ENCODE assay signal across 17 mouse cellular contexts in the genomic region with DNA sequence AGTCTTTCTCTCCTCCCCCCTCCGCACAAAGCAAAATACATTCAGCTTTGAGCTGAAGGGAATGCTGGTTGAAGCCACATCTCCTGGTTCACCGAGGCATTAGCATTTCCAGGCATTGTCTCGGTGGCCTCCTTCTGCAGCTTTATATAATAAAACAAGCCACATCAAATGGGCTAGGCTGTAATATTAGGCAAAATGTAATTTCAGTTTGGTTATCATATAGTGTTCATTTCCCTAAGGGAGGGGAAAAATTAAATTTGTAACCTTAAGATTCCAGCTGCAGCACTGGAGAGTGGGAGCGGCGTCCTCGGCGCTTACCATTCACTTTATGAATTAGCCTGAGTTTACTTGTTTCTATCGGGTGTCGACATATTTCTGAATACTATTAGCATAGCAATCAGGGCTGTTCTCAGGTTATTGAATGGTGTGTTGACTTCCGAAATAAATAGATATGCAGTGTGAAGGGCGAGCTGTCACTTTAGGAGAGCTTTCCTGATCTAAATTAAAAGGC.
DNase-seq lines count a peak whose midpoint lies in the region; ATAC-seq lines count a peak whose summit lies in the region.
"Had no signal": no experiment of that assay in that cellular context is flagged by ENCODE, and none has a peak within 500 bp of the region (broad histone marks: within the 10 kb centered on the region; RNA-seq: fewer than 3 reads in every experiment).

No protein-coding gene starts in this region.

- H3K9me3 ChIP-seq in forebrain, embryonic 11.5 days (ENCODE audit: control insufficient read depth, low read length) = no peaks in the 10 kb centered on the region
- H3K9me3 ChIP-seq in forebrain, embryonic 10.5 days = no peaks in the 10 kb centered on the region
- H3K9me3 ChIP-seq in hindbrain, embryonic 10.5 days = no peaks in the 10 kb centered on the region
- H3K9me3 ChIP-seq in midbrain, embryonic 12.5 days = no peaks in the 10 kb centered on the region
- H3K9me3 ChIP-seq: embryonic facial prominence, embryonic 12.5 days; kidney, embryonic 15.5 days; limb, embryonic 12.5 days had no signal

- H3K4me1 ChIP-seq in forebrain, embryonic 11.5 days (replicated peaks; ENCODE audit: control insufficient read depth, insufficient read depth, low read length) = no peaks in the 10 kb centered on the region
- peaks cover 25% of the 10 kb centered on the region for H3K4me1 ChIP-seq in forebrain, embryonic 10.5 days
- peaks cover 32% of the 10 kb centered on the region for H3K4me1 ChIP-seq in hindbrain, embryonic 10.5 days (replicated peaks)
- peaks cover 24% of the 10 kb centered on the region for H3K4me1 ChIP-seq in midbrain, embryonic 12.5 days
- H3K4me1 ChIP-seq: embryonic facial prominence, embryonic 12.5 days; kidney, embryonic 15.5 days; limb, embryonic 12.5 days had no signal

- no peak overlapping the region for H3K9ac ChIP-seq in forebrain, embryonic 11.5 days (ENCODE audit: low read length)
- 0 out of 2 replicates have a peak overlapping the region, but pooled peaks have one; percentile 24 for H3K9ac ChIP-seq in midbrain, embryonic 12.5 days (replicated peaks)
- H3K9ac ChIP-seq: embryonic facial prominence, embryonic 12.5 days; kidney, embryonic 15.5 days; limb, embryonic 12.5 days had no signal

- H3K4me2 ChIP-seq in forebrain, embryonic 11.5 days (ENCODE audit: low read depth, low read length, severe bottlenecking) = no peak overlapping the region
- peak overlapping the region; percentile 37 for H3K4me2 ChIP-seq in midbrain, embryonic 12.5 days (replicated peaks)
- H3K4me2 ChIP-seq: embryonic facial prominence, embryonic 12.5 days; kidney, embryonic 15.5 days; limb, embryonic 12.5 days had no signal

- H3K27me3 ChIP-seq in forebrain, embryonic 11.5 days (ENCODE audit: control insufficient read depth, insufficient read depth, low read length) = no peaks in the 10 kb centered on the region
- no peaks in the 10 kb centered on the region for H3K27me3 ChIP-seq in forebrain, embryonic 10.5 days (ENCODE audit: poor library complexity, severe bottlenecking)
- H3K27me3 ChIP-seq in hindbrain, embryonic 10.5 days (ENCODE audit: insufficient read depth, poor library complexity, severe bottlenecking) = no peaks in the 10 kb centered on the region
- no peaks in the 10 kb centered on the region for H3K27me3 ChIP-seq in midbrain, embryonic 12.5 days
- H3K27me3 ChIP-seq: embryonic facial prominence, embryonic 12.5 days; kidney, embryonic 15.5 days; limb, embryonic 12.5 days had no signal

- no peak overlapping the region for H3K4me3 ChIP-seq in forebrain, embryonic 11.5 days (ENCODE audit: low read depth, low read length)
- H3K4me3 ChIP-seq in forebrain, embryonic 10.5 days = no peak overlapping the region
- peak overlapping the region; percentile 14 for H3K4me3 ChIP-seq in hindbrain, embryonic 10.5 days
- H3K4me3 ChIP-seq in midbrain, embryonic 12.5 days = 0 out of 2 replicates have a peak overlapping the region, but pooled peaks have one; percentile 12
- H3K4me3 ChIP-seq: embryonic facial prominence, embryonic 12.5 days; kidney, embryonic 15.5 days; limb, embryonic 12.5 days had no signal

- H3K36me3 ChIP-seq in forebrain, embryonic 11.5 days (ENCODE audit: control insufficient read depth, insufficient read depth, low read length) = no peaks in the 10 kb centered on the region
- no peaks in the 10 kb centered on the region for H3K36me3 ChIP-seq in forebrain, embryonic 10.5 days (replicated peaks)
- no peaks in the 10 kb centered on the region for H3K36me3 ChIP-seq in hindbrain, embryonic 10.5 days
- no peaks in the 10 kb centered on the region for H3K36me3 ChIP-seq in midbrain, embryonic 12.5 days
- H3K36me3 ChIP-seq: embryonic facial prominence, embryonic 12.5 days; kidney, embryonic 15.5 days; limb, embryonic 12.5 days had no signal

- WGBS in forebrain, embryonic 11.5 days = 47% methylated on average over 11 of the region's 11 CpGs
- 72% methylated on average over 11 of the region's 11 CpGs for WGBS in forebrain, embryonic 10.5 days
- 42% methylated on average over 11 of the region's 11 CpGs for WGBS in hindbrain, embryonic 10.5 days
- WGBS in midbrain, embryonic 12.5 days = 28% methylated on average over 11 of the region's 11 CpGs

- no peak for DNase-seq in forebrain, embryonic 11.5 days (ENCODE audit: low spot score)
- DNase-seq in forebrain, embryonic 10.5 days (ENCODE audit: extremely low spot score, low spot score) = no peak
- peak; percentile 59 for DNase-seq in brain, adult 2 months (ENCODE audit: low read depth, low spot score)
- no peak for DNase-seq in hindbrain, embryonic 10.5 days (ENCODE audit: low spot score)
- no peak for DNase-seq in spleen, postnatal 36 days (ENCODE audit: low spot score in 2 of 2)
- DNase-seq in cerebellum, postnatal 10 days = no peak
- no peak for DNase-seq in thymus, postnatal 36 days
- DNase-seq: cerebellum, adult 9-11 months; layer of hippocampus, adult 9-11 months; lung, postnatal 4 days; thymus, postnatal 4 days had no signal

- ATAC-seq in forebrain, embryonic 11.5 days (replicated peaks; ENCODE audit: low FRiP score) = peak; percentile 78
- peak; percentile 84 for ATAC-seq in midbrain, embryonic 12.5 days (ENCODE audit: low FRiP score, low read depth)
- ATAC-seq: inflammation-experienced regulatory T-cells, adult 6 months; Patski had no signal

- H3K27ac ChIP-seq in forebrain, embryonic 11.5 days (ENCODE audit: low read depth, low read length) = peak overlapping the region; percentile 68
- no peak overlapping the region for H3K27ac ChIP-seq in forebrain, embryonic 10.5 days
- H3K27ac ChIP-seq in hindbrain, embryonic 10.5 days = peak overlapping the region; percentile 72
- H3K27ac ChIP-seq in midbrain, embryonic 12.5 days (replicated peaks) = peak overlapping the region; percentile 90
- H3K27ac ChIP-seq: embryonic facial prominence, embryonic 12.5 days; kidney, embryonic 15.5 days; limb, embryonic 12.5 days had no signal

Comparison
In these comparisons a context has a peak if more than half of its experiments do, and no peak if none do; other contexts are left out.
1. H3K4me3 ChIP-seq: peak in hindbrain, embryonic 10.5 days (single experiment) and midbrain, embryonic 12.5 days (single experiment); none in forebrain, embryonic 11.5 days (single experiment) and forebrain, embryonic 10.5 days (single experiment).